Comparison of ENCODE assay signal across 8 mouse cellular contexts in genomic region chr16:35603729-35604522, GRCm38 (mm10).
DNase-seq lines count a peak whose midpoint lies in the region; ATAC-seq and TF ChIP-seq lines count a peak whose summit lies in the region.

No protein-coding gene starts in this region.

- TF ChIP-seq CTCF in liver, postnatal 0 days (IDR thresholded peaks at IDR 0.05; ENCODE audit: low read depth): no peak

- no peaks in the 10 kb centered on the region for H3K9me3 ChIP-seq in hindbrain, embryonic 10.5 days
- H3K9me3 ChIP-seq in hindbrain, embryonic 13.5 days: no peaks in the 10 kb centered on the region
- H3K9me3 ChIP-seq in embryonic facial prominence, embryonic 14.5 days (ENCODE audit: control insufficient read depth, low read length): no peaks in the 10 kb centered on the region
- H3K9me3 ChIP-seq in limb, embryonic 14.5 days (ENCODE audit: control insufficient read depth, low read length): no peaks in the 10 kb centered on the region
- H3K9me3 ChIP-seq in liver, postnatal 0 days (ENCODE audit: low read length): no peaks in the 10 kb centered on the region

- H3K27ac ChIP-seq in hindbrain, embryonic 10.5 days: peak overlapping the region; percentile 50
- no peak overlapping the region for H3K27ac ChIP-seq in hindbrain, embryonic 13.5 days
- H3K27ac ChIP-seq in embryonic facial prominence, embryonic 14.5 days (replicated peaks; ENCODE audit: low read depth, low read length): no peak overlapping the region
- H3K27ac ChIP-seq in limb, embryonic 14.5 days (replicated peaks; ENCODE audit: low read depth, low read length): no peak overlapping the region
- H3K27ac ChIP-seq in liver, postnatal 0 days (ENCODE audit: low read depth): no peak overlapping the region

- no peak for TF ChIP-seq POLR2A in limb, embryonic 14.5 days (IDR thresholded peaks at IDR 0.05; ENCODE audit: borderline replicate concordance, extremely low read depth, insufficient read depth, insufficient read length)

- intact Hi-C loops in heart, postnatal 14 days (cut with DNase I): no loop called here

- no peak overlapping the region for H3K4me3 ChIP-seq in hindbrain, embryonic 10.5 days
- H3K4me3 ChIP-seq in hindbrain, embryonic 13.5 days: no peak overlapping the region
- H3K4me3 ChIP-seq in embryonic facial prominence, embryonic 14.5 days (ENCODE audit: low read depth, low read length): no peak overlapping the region
- H3K4me3 ChIP-seq in limb, embryonic 14.5 days (replicated peaks; ENCODE audit: low read length): no peak overlapping the region
- H3K4me3 ChIP-seq in liver, postnatal 0 days (ENCODE audit: low read depth, low read length): no peak overlapping the region

- no peak overlapping the region for H3K9ac ChIP-seq in hindbrain, embryonic 13.5 days
- H3K9ac ChIP-seq in embryonic facial prominence, embryonic 14.5 days (ENCODE audit: low read depth, low read length): 0 out of 2 replicates have a peak overlapping the region, but pooled peaks have one; percentile 14
- H3K9ac ChIP-seq in limb, embryonic 14.5 days (ENCODE audit: low read depth, low read length, severe bottlenecking): no peak overlapping the region
- no peak overlapping the region for H3K9ac ChIP-seq in liver, postnatal 0 days (replicated peaks)

- H3K36me3 ChIP-seq in hindbrain, embryonic 10.5 days: peaks cover 42% of the 10 kb centered on the region
- no peaks in the 10 kb centered on the region for H3K36me3 ChIP-seq in hindbrain, embryonic 13.5 days
- H3K36me3 ChIP-seq in embryonic facial prominence, embryonic 14.5 days (ENCODE audit: control insufficient read depth, insufficient read depth, low read length): no peaks in the 10 kb centered on the region
- no peaks in the 10 kb centered on the region for H3K36me3 ChIP-seq in limb, embryonic 14.5 days (ENCODE audit: control insufficient read depth, insufficient read depth, low read length)
- no peaks in the 10 kb centered on the region for H3K36me3 ChIP-seq in liver, postnatal 0 days (replicated peaks; ENCODE audit: insufficient read depth, low read length)

- TF ChIP-seq EP300 in liver, postnatal 0 days (IDR thresholded peaks at IDR 0.05; ENCODE audit: low read depth): no peak

- no peaks in the 10 kb centered on the region for H3K27me3 ChIP-seq in hindbrain, embryonic 10.5 days (ENCODE audit: insufficient read depth, poor library complexity, severe bottlenecking)
- H3K27me3 ChIP-seq in hindbrain, embryonic 13.5 days: no peaks in the 10 kb centered on the region
- no peaks in the 10 kb centered on the region for H3K27me3 ChIP-seq in embryonic facial prominence, embryonic 14.5 days (replicated peaks; ENCODE audit: control insufficient read depth, insufficient read depth, low read length)
- H3K27me3 ChIP-seq in limb, embryonic 14.5 days (ENCODE audit: control insufficient read depth, insufficient read depth, low read length): no peaks in the 10 kb centered on the region
- H3K27me3 ChIP-seq in liver, postnatal 0 days (ENCODE audit: insufficient read depth, low read length): 0 out of 2 replicates have a peak, but pooled peaks cover 3% of the 10 kb centered on the region

- peaks cover 86% of the 10 kb centered on the region for H3K4me1 ChIP-seq in hindbrain, embryonic 10.5 days (replicated peaks)
- peaks cover 83% of the 10 kb centered on the region for H3K4me1 ChIP-seq in hindbrain, embryonic 13.5 days (replicated peaks)
- H3K4me1 ChIP-seq in embryonic facial prominence, embryonic 14.5 days (ENCODE audit: control insufficient read depth, insufficient read depth, low read length): peaks cover 16% of the 10 kb centered on the region
- H3K4me1 ChIP-seq in limb, embryonic 14.5 days (ENCODE audit: control insufficient read depth, insufficient read depth, low read length): peaks cover 5% of the 10 kb centered on the region
- no peaks in the 10 kb centered on the region for H3K4me1 ChIP-seq in liver, postnatal 0 days (ENCODE audit: insufficient read depth)

- 74% methylated on average over 20 of the region's 20 CpGs for WGBS in hindbrain, embryonic 10.5 days
- 59% methylated on average over 20 of the region's 20 CpGs for WGBS in hindbrain, embryonic 13.5 days
- 49% methylated on average over 20 of the region's 20 CpGs for WGBS in embryonic facial prominence, embryonic 14.5 days
- 55% methylated on average over 20 of the region's 20 CpGs for WGBS in limb, embryonic 14.5 days
- 73% methylated on average over 20 of the region's 20 CpGs for WGBS in liver, postnatal 0 days (ENCODE audit: insufficient replicate concordance)

- no peak overlapping the region for H3K4me2 ChIP-seq in hindbrain, embryonic 13.5 days
- peak overlapping the region; percentile 12; the same call in 1 of the 2 replicates for H3K4me2 ChIP-seq in embryonic facial prominence, embryonic 14.5 days (ENCODE audit: low read depth, low read length)
- H3K4me2 ChIP-seq in limb, embryonic 14.5 days (replicated peaks; ENCODE audit: low read depth, low read length, severe bottlenecking): no peak overlapping the region
- no peak overlapping the region for H3K4me2 ChIP-seq in liver, postnatal 0 days (ENCODE audit: low read depth, low read length)

- DNase-seq in hindbrain, embryonic 10.5 days (ENCODE audit: low spot score): no peak
- DNase-seq in embryonic facial prominence, embryonic 14.5 days (ENCODE audit: low spot score): peak; percentile 85
- DNase-seq in heart, postnatal 14 days: peak; percentile 59 to 70
- DNase-seq in limb, embryonic 14.5 days (ENCODE audit: low spot score): peak; percentile 76
- no peak for DNase-seq in liver, postnatal 0 days
- DNase-seq in adrenal gland, adult 8-10 months: no peak

- ATAC-seq in hindbrain, embryonic 13.5 days (ENCODE audit: low FRiP score): no peak
- ATAC-seq in embryonic facial prominence, embryonic 14.5 days (ENCODE audit: low read depth): peak; percentile 60; the same call in 1 of the 2 replicates
- peak; percentile 68 for ATAC-seq in limb, embryonic 14.5 days (ENCODE audit: low FRiP score, low read depth)
- no peak for ATAC-seq in cerebellum, adult (ENCODE audit: insufficient number of reproducible peaks, low FRiP score, low TSS enrichment)
- no peak for ATAC-seq in liver, postnatal 0 days

Comparison
In these comparisons a context has a peak if more than half of its experiments do, and no peak if none do; other contexts are left out.
1. DNase-seq: peak in embryonic facial prominence, embryonic 14.5 days (single experiment), heart, postnatal 14 days (2 of 2) and limb, embryonic 14.5 days (single experiment); none in hindbrain, embryonic 10.5 days (single experiment), liver, postnatal 0 days (single experiment) and adrenal gland, adult 8-10 months (single experiment).
2. ATAC-seq: peak in embryonic facial prominence, embryonic 14.5 days (single experiment) and limb, embryonic 14.5 days (single experiment); none in hindbrain, embryonic 13.5 days (single experiment), cerebellum, adult (single experiment) and liver, postnatal 0 days (single experiment).